Mouse (Mus musculus) heart, embryonic 15.5 days (tissue): ENCODE measurements around the gene Gpx4. TPM values are rescaled to one million over a fixed set of nuclear protein-coding genes. Genes with fewer than 3 reads are reported as not detected.
"Not testable (repeated sequence)": the region's sequence is repeated elsewhere in the genome, so short reads cannot be mapped to it uniquely, and the experiment has no call there.

Experiments
- ATAC-seq: fragments of 200-750 bp; cut with Nextera tagmentation; replicated peaks from 2 replicates; pipeline ENCODE4 v1.8.0; 2017; ENCODE audit warnings: low read depth, moderate TSS enrichment; ENCODE audit not compliant: insufficient number of reproducible peaks, insufficient read depth, low FRiP score
- H3K27ac ChIP-seq: fragments of 300-500 bp; sonication (generic); 2 replicates; pipeline ENCODE4 v1.5.1; 2015; ENCODE audit warnings: mild to moderate bottlenecking, inconsistent platforms
- H3K27me3 ChIP-seq: fragments of 300-500 bp; sonication (generic); 2 replicates; pipeline ENCODE4 v1.6.1; 2015; ENCODE audit warnings: inconsistent platforms
- H3K36me3 ChIP-seq: fragments of 300-500 bp; sonication (generic); 2 replicates; pipeline ENCODE4 v1.6.1; 2015; ENCODE audit warnings: mild to moderate bottlenecking, inconsistent platforms
- H3K4me1 ChIP-seq: fragments of 300-500 bp; sonication (generic); replicated peaks from 2 replicates; pipeline ENCODE4 v1.6.1; 2015; ENCODE audit warnings: inconsistent platforms
- H3K4me2 ChIP-seq: fragments of 300-500 bp; sonication (generic); 2 replicates; pipeline ENCODE4 v1.6.1; 2015; ENCODE audit warnings: inconsistent platforms, mild to moderate bottlenecking, moderate library complexity
- H3K4me3 ChIP-seq: fragments of 300-500 bp; sonication (generic); 2 replicates; pipeline ENCODE4 v1.5.1; 2015; ENCODE audit warnings: mild to moderate bottlenecking, inconsistent platforms
- H3K9ac ChIP-seq: fragments of 300-500 bp; sonication (generic); 2 replicates; pipeline ENCODE4 v1.6.1; 2015; ENCODE audit warnings: mild to moderate bottlenecking, inconsistent platforms
- H3K9me3 ChIP-seq: fragments of 300-500 bp; sonication (generic); replicated peaks from 2 replicates; pipeline ENCODE4 v1.6.1; 2016; ENCODE audit warnings: inconsistent platforms
- WGBS: fragments of 180-500 bp; shearing (Covaris S2); methylation state at CpG from one replicate; pipeline ENCODE4 v1.1.7; 2015; ENCODE audit warnings: mixed read lengths; 5-methylcytosine and 5-hydroxymethylcytosine counted together
- polyA plus RNA-seq: library from polyadenylated mRNA; unstranded; fragments of >200 nt; fragmentation: Nextera tagmentation; extraction: Ambion mirVana; gene quantifications from 2 replicates; pipeline ENCODE4 v1.2.1, GENCODE M21; 2015

The Gpx4 gene
- polyA plus RNA-seq, 1 experiment from 2014 or later = 658 TPM

GRCm38 (mm10) chr10:80050885-80051617, 4.1 kb downstream of the Gpx4 start:
- peak overlapping the region; percentile 83 for H3K27ac ChIP-seq
- WGBS = 46% methylated on average over 15 of the region's 15 CpGs
- no peak overlapping the region for H3K4me3 ChIP-seq
- H3K4me1 ChIP-seq = peaks cover 56% of the 10 kb centered on the region
- no peak for ATAC-seq
- H3K4me2 ChIP-seq = no peak overlapping the region
- H3K36me3 ChIP-seq = peaks cover 7% of the 10 kb centered on the region; the same call in 1 of the 2 replicates
- H3K9ac ChIP-seq = no peak overlapping the region
- H3K9me3 ChIP-seq = no peaks in the 10 kb centered on the region
- H3K27me3 ChIP-seq = no peaks in the 10 kb centered on the region

GRCm38 (mm10) chr10:80051618-80052373, 4.8 kb downstream of the Gpx4 start:
- WGBS = 25% methylated on average over 14 of the region's 14 CpGs

GRCm38 (mm10) chr10:80052374-80052764, 5.4 kb downstream of the Gpx4 start:
- H3K4me1 ChIP-seq = peaks cover 60% of the 10 kb centered on the region
- peak overlapping the region; percentile 83 for H3K27ac ChIP-seq
- no peak for ATAC-seq
- H3K9me3 ChIP-seq = no peaks in the 10 kb centered on the region
- peak overlapping the region; percentile 6; the same call in 1 of the 2 replicates for H3K4me2 ChIP-seq
- 80% methylated on average over 5 of the region's 5 CpGs for WGBS
- no peaks in the 10 kb centered on the region for H3K27me3 ChIP-seq
- H3K4me3 ChIP-seq = no peak overlapping the region
- peaks cover 18% of the 10 kb centered on the region for H3K36me3 ChIP-seq
- peak overlapping the region; percentile 34; the same call in 1 of the 2 replicates for H3K9ac ChIP-seq

More at GRCm38 (mm10) chr10:80051618-80052373, 4.8 kb downstream of the Gpx4 start:
- Histone ChIP-seq H3K27ac (peak overlapping the region; percentile 83), H3K4me3 (no peak overlapping the region), H3K4me1 (peaks cover 59% of the 10 kb centered on the region), H3K9ac (peak overlapping the region; percentile 34; the same call in 1 of the 2 replicates), H3K4me2 (peak overlapping the region; percentile 6; the same call in 1 of the 2 replicates), H3K9me3 (no peaks in the 10 kb centered on the region), H3K27me3 (no peaks in the 10 kb centered on the region), H3K36me3 (peaks cover 12% of the 10 kb centered on the region)
- no peak for ATAC-seq

- peak; percentile 94 for ATAC-seq
Measured at GRCm38 (mm10) chr10:80053259-80053780, 6.4 kb downstream of the Gpx4 start.

GRCm38 (mm10) chr10:80053831-80054815, 7.2 kb downstream of the Gpx4 start:
- H3K4me3 ChIP-seq = peak overlapping the region; percentile 91
- H3K36me3 ChIP-seq = peaks cover 33% of the 10 kb centered on the region
- peak overlapping the region; percentile 97 for H3K27ac ChIP-seq
- H3K9me3 ChIP-seq = no peaks in the 10 kb centered on the region
- WGBS = 1% methylated on average over 77 of the region's 77 CpGs
- peak overlapping the region; percentile 85 for H3K4me2 ChIP-seq
- H3K27me3 ChIP-seq = no peaks in the 10 kb centered on the region
- peak; percentile 48 for ATAC-seq
- peaks cover 51% of the 10 kb centered on the region for H3K4me1 ChIP-seq
- peak overlapping the region; percentile 98 for H3K9ac ChIP-seq

More at GRCm38 (mm10) chr10:80053259-80053780, 6.4 kb downstream of the Gpx4 start:
- Histone ChIP-seq H3K9me3 (no peaks in the 10 kb centered on the region), H3K9ac (peak overlapping the region; percentile 98), H3K27ac (peak overlapping the region; percentile 97), H3K36me3 (peaks cover 28% of the 10 kb centered on the region), H3K4me3 (peak overlapping the region; percentile 91), H3K4me2 (peak overlapping the region; percentile 85), H3K4me1 (peaks cover 56% of the 10 kb centered on the region), H3K27me3 (no peaks in the 10 kb centered on the region)
- WGBS = under 1% methylated on average over 47 of the region's 47 CpGs

- WGBS = 25% methylated on average over 3 of the region's 3 CpGs
- H3K9me3 ChIP-seq, H3K27me3 ChIP-seq, ATAC-seq, H3K27ac ChIP-seq: not testable (repeated sequence)
- H3K36me3 ChIP-seq = peaks cover 37% of the 10 kb centered on the region
- H3K9ac ChIP-seq = peak overlapping the region; percentile 98
- H3K4me1 ChIP-seq = peaks cover 51% of the 10 kb centered on the region
- H3K4me2 ChIP-seq = peak overlapping the region; percentile 85
- peak overlapping the region; percentile 91 for H3K4me3 ChIP-seq
Measured at GRCm38 (mm10) chr10:80054911-80055310, 7.9 kb downstream of the Gpx4 start.

GRCm38 (mm10) chr10:80055364-80055763, 8.4 kb downstream of the Gpx4 start:
- peaks cover 48% of the 10 kb centered on the region for H3K4me1 ChIP-seq

GRCm38 (mm10) chr10:80055891-80056290, 8.9 kb downstream of the Gpx4 start:
- 50% methylated on average over 9 of the region's 10 CpGs for WGBS
- H3K27me3 ChIP-seq = no peaks in the 10 kb centered on the region
- no peak overlapping the region for H3K27ac ChIP-seq
- peak overlapping the region; percentile 85; the same call in 1 of the 2 replicates for H3K4me2 ChIP-seq
- peaks cover 45% of the 10 kb centered on the region for H3K4me1 ChIP-seq
- H3K9ac ChIP-seq = no peak overlapping the region
- H3K4me3 ChIP-seq = peak overlapping the region; percentile 91; the same call in 1 of the 2 replicates
- no peak for ATAC-seq
- H3K36me3 ChIP-seq = peaks cover 47% of the 10 kb centered on the region
- H3K9me3 ChIP-seq = no peaks in the 10 kb centered on the region

More at GRCm38 (mm10) chr10:80055364-80055763, 8.4 kb downstream of the Gpx4 start:
- Histone ChIP-seq H3K4me2 (peak overlapping the region; percentile 85), H3K36me3 (peaks cover 42% of the 10 kb centered on the region), H3K27me3 (no peaks in the 10 kb centered on the region), H3K4me3 (peak overlapping the region; percentile 91), H3K9me3 (no peaks in the 10 kb centered on the region), H3K9ac (0 out of 2 replicates have a peak overlapping the region, but pooled peaks have one; percentile 37), H3K27ac (no peak overlapping the region)
- no peak for ATAC-seq
- WGBS = 68% methylated on average over 5 of the region's 5 CpGs

GRCm38 (mm10) chr10:80056506-80056905, 9.5 kb downstream of the Gpx4 start:
- Histone ChIP-seq H3K36me3 (peaks cover 52% of the 10 kb centered on the region), H3K4me1 (peaks cover 40% of the 10 kb centered on the region), H3K27ac (no peak overlapping the region), H3K9ac (no peak overlapping the region), H3K27me3 (no peaks in the 10 kb centered on the region), H3K4me2 (no peak overlapping the region), H3K4me3 (no peak overlapping the region), H3K9me3 (no peaks in the 10 kb centered on the region)
- ATAC-seq = no peak
- WGBS = 84% methylated on average over 4 of the region's 4 CpGs

GRCm38 (mm10) chr10:80056976-80057682, 10.2 kb downstream of the Gpx4 start:
- H3K9ac ChIP-seq = no peak overlapping the region
- ATAC-seq = no peak
- 89% methylated on average over 27 of the region's 27 CpGs for WGBS

More at GRCm38 (mm10) chr10:80056976-80057682, 10.2 kb downstream of the Gpx4 start:
- no peaks in the 10 kb centered on the region for H3K27me3 ChIP-seq
- H3K27ac ChIP-seq = no peak overlapping the region
- H3K4me1 ChIP-seq = peaks cover 34% of the 10 kb centered on the region
- no peak overlapping the region for H3K4me2 ChIP-seq
- no peak overlapping the region for H3K4me3 ChIP-seq
- no peaks in the 10 kb centered on the region for H3K9me3 ChIP-seq
- H3K36me3 ChIP-seq = peaks cover 58% of the 10 kb centered on the region
